Comparison of ENCODE assay signal across 14 mouse cellular contexts in genomic region chr1:43338096-43338915, GRCm38 (mm10).
DNase-seq lines count a peak whose midpoint lies in the region; ATAC-seq and TF ChIP-seq lines count a peak whose summit lies in the region.
"Had no signal": no experiment of that assay in that cellular context is flagged by ENCODE, and none has a peak within 500 bp of the region (broad histone marks: within the 10 kb centered on the region; RNA-seq: fewer than 3 reads in every experiment).

No protein-coding gene starts in this region.

- H3K27ac ChIP-seq in kidney, postnatal 0 days, result peak overlapping the region; percentile 33
- H3K27ac ChIP-seq in embryonic facial prominence, embryonic 10.5 days (replicated peaks), result no peak overlapping the region
- H3K27ac ChIP-seq: embryonic facial prominence, embryonic 15.5 days; hindbrain, embryonic 14.5 days; neural tube, embryonic 15.5 days had no signal

- no peak overlapping the region for H3K4me2 ChIP-seq in kidney, postnatal 0 days (ENCODE audit: low read length)
- H3K4me2 ChIP-seq: embryonic facial prominence, embryonic 15.5 days; hindbrain, embryonic 14.5 days; neural tube, embryonic 15.5 days had no signal

- H3K4me3 ChIP-seq in kidney, postnatal 0 days (replicated peaks; ENCODE audit: low read depth, low read length), result no peak overlapping the region
- no peak overlapping the region for H3K4me3 ChIP-seq in embryonic facial prominence, embryonic 10.5 days
- H3K4me3 ChIP-seq: embryonic facial prominence, embryonic 15.5 days; neural tube, embryonic 15.5 days had no signal

- H3K9me3 ChIP-seq in kidney, postnatal 0 days (replicated peaks; ENCODE audit: low read length), result 0 out of 2 replicates have a peak, but pooled peaks cover 3% of the 10 kb centered on the region
- H3K9me3 ChIP-seq in embryonic facial prominence, embryonic 10.5 days, result 0 out of 2 replicates have a peak, but pooled peaks cover 7% of the 10 kb centered on the region
- H3K9me3 ChIP-seq: embryonic facial prominence, embryonic 15.5 days; neural tube, embryonic 15.5 days had no signal

- no peak for ATAC-seq in kidney, postnatal 0 days (replicated peaks; ENCODE audit: low FRiP score, low read depth)
- ATAC-seq: forebrain, embryonic 14.5 days; midbrain, embryonic 16.5 days had no signal

- DNase-seq in cerebellum, adult 9-10 months, result peak; percentile 10
- DNase-seq in cerebellum, postnatal 4 days (ENCODE audit: low spot score in 2 of 2), result no peak
- DNase-seq in kidney, postnatal 0 days (ENCODE audit: low spot score), result peak; percentile 71
- no peak for DNase-seq in kidney, postnatal 36 days
- peak; percentile 20 for DNase-seq in adipocyte (ENCODE audit: low spot score)
- DNase-seq in kidney, postnatal 4 days, result peak; percentile 28 to 31
- DNase-seq in thymus, postnatal 36 days, result no peak
- DNase-seq in embryonic facial prominence, embryonic 10.5 days (ENCODE audit: low spot score), result no peak
- DNase-seq: cerebellum, postnatal 14 days had no signal

- peaks cover 13% of the 10 kb centered on the region; the same call in 1 of the 2 replicates for H3K4me1 ChIP-seq in kidney, postnatal 0 days (replicated peaks; ENCODE audit: insufficient read depth, low read length)
- 0 out of 2 replicates have a peak, but pooled peaks cover 5% of the 10 kb centered on the region for H3K4me1 ChIP-seq in embryonic facial prominence, embryonic 10.5 days
- H3K4me1 ChIP-seq: embryonic facial prominence, embryonic 15.5 days; neural tube, embryonic 15.5 days had no signal

- no peak overlapping the region for H3K9ac ChIP-seq in kidney, postnatal 0 days (ENCODE audit: low read depth, low read length)
- H3K9ac ChIP-seq: embryonic facial prominence, embryonic 15.5 days; hindbrain, embryonic 14.5 days; neural tube, embryonic 15.5 days had no signal

- 51% methylated on average over 6 of the region's 6 CpGs for WGBS in kidney, postnatal 0 days
- 74% methylated on average over 6 of the region's 6 CpGs for WGBS in embryonic facial prominence, embryonic 10.5 days

- no peak for TF ChIP-seq CTCF in kidney, postnatal 0 days (IDR thresholded peaks at IDR 0.05; ENCODE audit: low read depth)

- H3K27me3 ChIP-seq in kidney, postnatal 0 days (ENCODE audit: insufficient read depth, low read length), result no peaks in the 10 kb centered on the region
- no peaks in the 10 kb centered on the region for H3K27me3 ChIP-seq in embryonic facial prominence, embryonic 10.5 days (replicated peaks; ENCODE audit: low read depth, poor library complexity, severe bottlenecking)
- H3K27me3 ChIP-seq: embryonic facial prominence, embryonic 15.5 days; neural tube, embryonic 15.5 days had no signal

- H3K36me3 ChIP-seq in kidney, postnatal 0 days (ENCODE audit: insufficient read depth, low read length), result no peaks in the 10 kb centered on the region
- no peaks in the 10 kb centered on the region for H3K36me3 ChIP-seq in embryonic facial prominence, embryonic 10.5 days (replicated peaks)
- H3K36me3 ChIP-seq: embryonic facial prominence, embryonic 15.5 days; neural tube, embryonic 15.5 days had no signal

Comparison
In these comparisons a context has a peak if more than half of its experiments do, and no peak if none do; other contexts are left out.
1. DNase-seq: peak in cerebellum, adult 9-10 months (single experiment), kidney, postnatal 0 days (single experiment), adipocyte (single experiment) and kidney, postnatal 4 days (2 of 2); none in cerebellum, postnatal 4 days (0 of 2), kidney, postnatal 36 days (0 of 2), thymus, postnatal 36 days (0 of 2) and embryonic facial prominence, embryonic 10.5 days (single experiment).